Mouse (Mus musculus) T-cell, adult 2 months (primary cell): ENCODE measurements at regions not wholly inside any gene's neighbourhood (a gene's known extent, or its start where the extent isn't known, plus 50 kb on each side); places are given as distances from the start of the nearest gene placed in this dataset.

ENCODE experiments used
- DNase-seq: peaks from one replicate; pipeline ENCODE4 v3.0.0; 2022; ENCODE audit warnings: low spot score

GRCm38 (mm10) chr19:54248256-54248936, 204.4 kb downstream of the Adra2a start:
- DNase-seq, result no peak

- DNase-seq, result no peak
Observed at GRCm38 (mm10) chr19:54252145-54252664, 208.3 kb downstream of the Adra2a start.

- DNase-seq, result no peak
Observed at GRCm38 (mm10) chr19:54257889-54258288, 213.9 kb downstream of the Adra2a start.

GRCm38 (mm10) chr19:54259175-54259574, 215.2 kb downstream of the Adra2a start:
- no peak for DNase-seq

- no peak for DNase-seq
Observed at GRCm38 (mm10) chr19:54277368-54277767, 233.4 kb downstream of the Adra2a start.

- DNase-seq, result no peak
Observed at GRCm38 (mm10) chr19:54285481-54285880, 241.5 kb downstream of the Adra2a start.

GRCm38 (mm10) chr19:54297663-54298388, 253.9 kb downstream of the Adra2a start:
- DNase-seq, result no peak

GRCm38 (mm10) chr19:54311289-54311688, 267.3 kb downstream of the Adra2a start:
- DNase-seq, result no peak

- DNase-seq, result no peak
Observed at GRCm38 (mm10) chr19:54311723-54312122, 267.8 kb downstream of the Adra2a start.

GRCm38 (mm10) chr19:54323276-54323675, 279.3 kb downstream of the Adra2a start:
- no peak for DNase-seq

- no peak for DNase-seq
Observed at GRCm38 (mm10) chr19:54324991-54325390, 281.0 kb downstream of the Adra2a start.

GRCm38 (mm10) chr19:54332140-54332539, 288.2 kb downstream of the Adra2a start:
- DNase-seq, result no peak

- no peak for DNase-seq
Observed at GRCm38 (mm10) chr19:54340778-54341291, 296.9 kb downstream of the Adra2a start.

GRCm38 (mm10) chr19:54359731-54360130, 315.8 kb downstream of the Adra2a start:
- no peak for DNase-seq

- DNase-seq, result no peak
Observed at GRCm38 (mm10) chr19:54360660-54361059, 316.7 kb downstream of the Adra2a start.

GRCm38 (mm10) chr19:54385101-54385500, 341.1 kb downstream of the Adra2a start:
- no peak for DNase-seq

GRCm38 (mm10) chr19:54391406-54391805, 347.5 kb downstream of the Adra2a start:
- no peak for DNase-seq

GRCm38 (mm10) chr19:54399651-54400050, 355.7 kb downstream of the Adra2a start:
- no peak for DNase-seq

- DNase-seq, result no peak
Observed at GRCm38 (mm10) chr19:54407904-54408303, 364.0 kb downstream of the Adra2a start.

GRCm38 (mm10) chr19:54429062-54429461, 385.1 kb downstream of the Adra2a start:
- no peak for DNase-seq

- no peak for DNase-seq
Observed at GRCm38 (mm10) chr19:54440713-54441112, 396.8 kb downstream of the Adra2a start.

GRCm38 (mm10) chr19:54460426-54461170, 416.6 kb downstream of the Adra2a start:
- no peak for DNase-seq
